Comparison of ENCODE assay signal across 8 mouse cellular contexts in genomic region chr2:152080685-152081541, GRCm38 (mm10). TPM values are rescaled to one million over a fixed set of nuclear protein-coding genes. Genes with fewer than 3 reads are reported as not detected.
A peak's percentile ranks its signal among the peaks of the same experiment; 100 is the strongest.
DNase-seq lines count a peak whose midpoint lies in the region; ATAC-seq and TF ChIP-seq lines count a peak whose summit lies in the region.

Gene Scrt2, plus strand, starts transcription at chr2:152081529.

- H3K36me3 ChIP-seq in forebrain, embryonic 13.5 days (ENCODE audit: poor library complexity, severe bottlenecking) = peaks cover 3% of the 10 kb centered on the region; the same call in 1 of the 2 replicates
- no peaks in the 10 kb centered on the region for H3K36me3 ChIP-seq in hindbrain, postnatal 0 days (ENCODE audit: insufficient read depth, low read length)
- no peaks in the 10 kb centered on the region for H3K36me3 ChIP-seq in liver, embryonic 16.5 days (ENCODE audit: control insufficient read depth, insufficient read depth)
- no peaks in the 10 kb centered on the region for H3K36me3 ChIP-seq in stomach, embryonic 15.5 days

- no peak for TF ChIP-seq CTCF in hindbrain, postnatal 0 days (IDR thresholded peaks at IDR 0.05; ENCODE audit: low read depth)

- peak within 1 kb of the TSS; percentile 99 for H3K9ac ChIP-seq in forebrain, embryonic 13.5 days
- peak within 1 kb of the TSS; percentile 86 for H3K9ac ChIP-seq in hindbrain, postnatal 0 days (replicated peaks; ENCODE audit: low read length)
- no peak within 1 kb of the TSS for H3K9ac ChIP-seq in liver, embryonic 16.5 days (ENCODE audit: low read depth, low read length)
- H3K9ac ChIP-seq in stomach, embryonic 15.5 days = no peak within 1 kb of the TSS

- peak; percentile 48 for DNase-seq in cerebellum, adult 11-12 months
- DNase-seq in cerebellum, adult 11 months = no peak
- peak; percentile 83 for DNase-seq in A20 (ENCODE audit: low read depth, low spot score)
- peak; percentile 75 for DNase-seq in hindbrain, postnatal 0 days (ENCODE audit: low spot score)
- DNase-seq in gastrocnemius, adult 18-20 months (ENCODE audit: low spot score) = no peak

- H3K4me2 ChIP-seq in forebrain, embryonic 13.5 days = peak within 1 kb of the TSS; percentile 90
- H3K4me2 ChIP-seq in hindbrain, postnatal 0 days (ENCODE audit: low read depth, low read length) = peak within 1 kb of the TSS; percentile 85
- peak within 1 kb of the TSS; percentile 26; the same call in 1 of the 2 replicates for H3K4me2 ChIP-seq in liver, embryonic 16.5 days (ENCODE audit: low read depth, low read length)
- peak within 1 kb of the TSS; percentile 64 for H3K4me2 ChIP-seq in stomach, embryonic 15.5 days

- ATAC-seq in forebrain, embryonic 13.5 days = peak; percentile 78
- peak; percentile 50 for ATAC-seq in hindbrain, postnatal 0 days
- no peak for ATAC-seq in liver, embryonic 16.5 days (ENCODE audit: low read depth)
- no peak for ATAC-seq in stomach, embryonic 15.5 days (ENCODE audit: insufficient read depth, low FRiP score, low read depth)

- peaks cover 68% of the 10 kb centered on the region for H3K4me1 ChIP-seq in forebrain, embryonic 13.5 days
- peaks cover 14% of the 10 kb centered on the region for H3K4me1 ChIP-seq in hindbrain, postnatal 0 days (ENCODE audit: insufficient read depth, low read length)
- H3K4me1 ChIP-seq in liver, embryonic 16.5 days (ENCODE audit: control insufficient read depth, low read depth, low read length) = peaks cover 3% of the 10 kb centered on the region
- peaks cover 13% of the 10 kb centered on the region for H3K4me1 ChIP-seq in stomach, embryonic 15.5 days

- peak within 1 kb of the TSS; percentile 89 for H3K4me3 ChIP-seq in forebrain, embryonic 13.5 days
- H3K4me3 ChIP-seq in hindbrain, postnatal 0 days (ENCODE audit: low read length) = peak within 1 kb of the TSS; percentile 73
- H3K4me3 ChIP-seq in liver, embryonic 16.5 days (ENCODE audit: low read depth, low read length) = peak within 1 kb of the TSS; percentile 31
- H3K4me3 ChIP-seq in stomach, embryonic 15.5 days (replicated peaks) = peak within 1 kb of the TSS; percentile 31

- peaks cover 15% of the 10 kb centered on the region; the same call in 1 of the 2 replicates for H3K27me3 ChIP-seq in forebrain, embryonic 13.5 days
- H3K27me3 ChIP-seq in hindbrain, postnatal 0 days (ENCODE audit: insufficient read depth, low read length) = no peaks in the 10 kb centered on the region
- H3K27me3 ChIP-seq in liver, embryonic 16.5 days (ENCODE audit: control insufficient read depth, insufficient read depth, low read depth, low read length) = peaks cover 59% of the 10 kb centered on the region
- peaks cover 60% of the 10 kb centered on the region for H3K27me3 ChIP-seq in stomach, embryonic 15.5 days (replicated peaks)

- WGBS in forebrain, embryonic 13.5 days = under 1% methylated on average over 23 of the region's 24 CpGs
- under 1% methylated on average over 21 of the region's 24 CpGs for WGBS in hindbrain, postnatal 0 days
- 4% methylated on average over 23 of the region's 24 CpGs for WGBS in liver, embryonic 16.5 days (ENCODE audit: insufficient replicate concordance)
- WGBS in stomach, embryonic 15.5 days = under 1% methylated on average over 23 of the region's 24 CpGs

- no peaks in the 10 kb centered on the region for H3K9me3 ChIP-seq in forebrain, embryonic 13.5 days (replicated peaks)
- no peaks in the 10 kb centered on the region for H3K9me3 ChIP-seq in hindbrain, postnatal 0 days (ENCODE audit: low read length)
- H3K9me3 ChIP-seq in liver, embryonic 16.5 days (replicated peaks; ENCODE audit: control insufficient read depth, low read length) = no peaks in the 10 kb centered on the region
- H3K9me3 ChIP-seq in stomach, embryonic 15.5 days = no peaks in the 10 kb centered on the region

- H3K27ac ChIP-seq in forebrain, embryonic 13.5 days = peak within 1 kb of the TSS; percentile 98
- peak within 1 kb of the TSS; percentile 84 for H3K27ac ChIP-seq in hindbrain, postnatal 0 days
- no peak within 1 kb of the TSS for H3K27ac ChIP-seq in liver, embryonic 16.5 days (ENCODE audit: low read length)
- H3K27ac ChIP-seq in stomach, embryonic 15.5 days = no peak within 1 kb of the TSS

RNA-seq across cellular contexts. Expression of gene Scrt2, which starts in this region (rescaled TPM):
- 17.5 and 19.9 TPM in 2 replicates for polyA plus RNA-seq in forebrain, embryonic 13.5 days (2015; fragmentation: Nextera tagmentation; extraction: Ambion mirVana)
- total RNA-seq in hindbrain, postnatal 0 days (2014; rRNA removed) = 13.3 and 18.4 TPM in 2 replicates
- polyA plus RNA-seq in hindbrain, postnatal 0 days (2015; fragmentation: Nextera tagmentation; extraction: Ambion mirVana) = 4.1 and 4.4 TPM in 2 replicates
- polyA plus RNA-seq in liver, embryonic 16.5 days (2015; fragmentation: Nextera tagmentation; extraction: Ambion mirVana) = not detected in 2 replicates
- 0.04 and 0.05 TPM in 2 replicates for polyA plus RNA-seq in stomach, embryonic 15.5 days (2015; fragmentation: Nextera tagmentation; extraction: Ambion mirVana)
- total RNA-seq in gastrocnemius, adult 18-20 months (2021) = not detected

Comparison
In these comparisons a context has a peak if more than half of its experiments do, and no peak if none do; other contexts are left out.
1. RNA of gene Scrt2 (total RNA-seq): 13.3 to 18.4 TPM in hindbrain, postnatal 0 days; not detected in gastrocnemius, adult 18-20 months; every median in the first group is over 10 times any median in the second.
2. DNase-seq: peak in cerebellum, adult 11-12 months (single experiment), A20 (single experiment) and hindbrain, postnatal 0 days (single experiment); none in cerebellum, adult 11 months (single experiment) and gastrocnemius, adult 18-20 months (single experiment).
3. ATAC-seq: peak in forebrain, embryonic 13.5 days (single experiment) and hindbrain, postnatal 0 days (single experiment); none in liver, embryonic 16.5 days (single experiment) and stomach, embryonic 15.5 days (single experiment).
4. H3K27ac ChIP-seq: peak in forebrain, embryonic 13.5 days (single experiment) and hindbrain, postnatal 0 days (single experiment); none in liver, embryonic 16.5 days (single experiment) and stomach, embryonic 15.5 days (single experiment).
5. H3K4me2 ChIP-seq: peak in every context shown above with its lines; median percentile 90 in forebrain, embryonic 13.5 days; 85 in hindbrain, postnatal 0 days; 64 in stomach, embryonic 15.5 days; 26 in liver, embryonic 16.5 days.
6. H3K4me3 ChIP-seq: peak in every context shown above with its lines; median percentile 89 in forebrain, embryonic 13.5 days; 73 in hindbrain, postnatal 0 days; 31 in liver, embryonic 16.5 days; 31 in stomach, embryonic 15.5 days.
7. H3K9ac ChIP-seq: peak in forebrain, embryonic 13.5 days (single experiment) and hindbrain, postnatal 0 days (single experiment); none in liver, embryonic 16.5 days (single experiment) and stomach, embryonic 15.5 days (single experiment).